Mouse (Mus musculus) heart, embryonic 16.5 days (tissue): ENCODE results near the gene Tmem72. TPM values are rescaled to one million over a fixed set of nuclear protein-coding genes. Genes with fewer than 3 reads are reported as not detected.

Experiments
- ATAC-seq: fragments of 200-750 bp; cut with Nextera tagmentation; replicated peaks from 2 replicates; pipeline ENCODE4 v1.8.0; 2017; ENCODE audit warnings: moderate number of reproducible peaks; ENCODE audit not compliant: insufficient read depth, low FRiP score; ENCODE audit errors: extremely low read depth
- H3K27ac ChIP-seq: fragments of 300-500 bp; sonication (generic); 2 replicates; pipeline ENCODE4 v1.5.1; 2014; ENCODE audit warnings: mild to moderate bottlenecking, low read length, control low read depth, moderate library complexity
- H3K27me3 ChIP-seq: fragments of 300-500 bp; sonication (generic); 2 replicates; pipeline ENCODE4 v1.6.1; 2014; ENCODE audit warnings: low read length, mixed read lengths; ENCODE audit not compliant: control insufficient read depth, insufficient read depth
- H3K36me3 ChIP-seq: fragments of 300-500 bp; sonication (generic); 2 replicates; pipeline ENCODE4 v1.6.1; 2014; ENCODE audit not compliant: control insufficient read depth, insufficient read depth
- H3K4me1 ChIP-seq: fragments of 300-500 bp; sonication (generic); 2 replicates; pipeline ENCODE4 v1.6.1; 2014; ENCODE audit warnings: low read length, mixed read lengths; ENCODE audit not compliant: control insufficient read depth, insufficient read depth
- H3K4me2 ChIP-seq: fragments of 300-500 bp; sonication (generic); 2 replicates; pipeline ENCODE4 v1.6.1; 2014; ENCODE audit warnings: low read depth, mild to moderate bottlenecking, control low read depth, low read length
- H3K4me3 ChIP-seq: fragments of 300-500 bp; sonication (generic); 2 replicates; pipeline ENCODE4 v1.5.1; 2014; ENCODE audit warnings: mild to moderate bottlenecking, control low read depth, low read length
- H3K9ac ChIP-seq: fragments of 300-500 bp; sonication (generic); 2 replicates; pipeline ENCODE4 v1.6.1; 2014; ENCODE audit warnings: low read length, control low read depth
- H3K9me3 ChIP-seq: fragments of 300-500 bp; sonication (generic); replicated peaks from 2 replicates; pipeline ENCODE4 v1.6.1; 2016; ENCODE audit warnings: low read length; ENCODE audit not compliant: control insufficient read depth
- WGBS: fragments of 180-500 bp; shearing (Covaris S2); extraction: QIAGEN DNeasy Blood & Tissue Kit; methylation state at CpG from one replicate; pipeline ENCODE4 v1.1.7; 2014; 5-methylcytosine and 5-hydroxymethylcytosine counted together
- polyA plus RNA-seq: library from polyadenylated mRNA; unstranded; fragments of >200 nt; fragmentation: Nextera tagmentation; extraction: Ambion mirVana; gene quantifications from 2 replicates; pipeline ENCODE4 v1.2.1, GENCODE M21; 2015

Tmem72 gene
- polyA plus RNA-seq, 1 experiment from 2014 or later, result 0.03 TPM

DNA sequence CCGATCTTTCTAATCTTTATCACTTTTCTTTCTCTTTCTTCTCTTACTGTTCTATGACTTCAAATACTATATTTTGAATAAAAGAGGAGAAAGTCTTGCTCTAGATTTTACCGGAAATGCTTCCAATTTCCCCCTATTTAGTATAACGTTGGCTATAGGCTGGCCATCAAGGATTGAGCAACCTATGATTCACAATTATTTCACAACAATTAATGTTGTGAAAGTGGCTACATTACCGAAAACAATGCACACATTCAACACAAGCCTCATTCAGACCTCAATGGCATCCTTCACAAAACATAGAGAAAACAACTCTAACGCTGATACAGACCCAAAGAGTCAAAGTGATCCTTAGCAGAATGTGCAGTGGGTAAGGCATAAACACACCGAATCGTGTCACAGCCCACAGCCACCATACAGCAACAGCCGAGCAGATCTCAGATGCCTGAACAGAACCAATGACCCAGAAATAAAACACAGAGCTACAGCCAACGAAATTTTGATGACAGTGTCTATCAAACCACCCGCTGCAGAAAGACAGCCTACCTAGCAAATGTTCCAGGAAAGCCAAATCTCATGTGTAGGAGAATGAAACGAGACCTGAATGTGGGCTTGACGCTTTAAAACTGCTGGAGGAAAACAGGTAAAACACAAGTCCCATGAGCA is 50.5 kb downstream of the Tmem72 start:
- no peaks in the 10 kb centered on the region for H3K36me3 ChIP-seq
- no peak overlapping the region for H3K4me3 ChIP-seq
- H3K27me3 ChIP-seq, result no peaks in the 10 kb centered on the region
- no peak overlapping the region for H3K4me2 ChIP-seq
- ATAC-seq, result no peak
- H3K9me3 ChIP-seq, result no peaks in the 10 kb centered on the region
- no peak overlapping the region for H3K27ac ChIP-seq
- no peak overlapping the region for H3K9ac ChIP-seq
- WGBS, result 84% methylated on average over 12 of the region's 12 CpGs
- H3K4me1 ChIP-seq, result peaks cover 11% of the 10 kb centered on the region

DNA sequence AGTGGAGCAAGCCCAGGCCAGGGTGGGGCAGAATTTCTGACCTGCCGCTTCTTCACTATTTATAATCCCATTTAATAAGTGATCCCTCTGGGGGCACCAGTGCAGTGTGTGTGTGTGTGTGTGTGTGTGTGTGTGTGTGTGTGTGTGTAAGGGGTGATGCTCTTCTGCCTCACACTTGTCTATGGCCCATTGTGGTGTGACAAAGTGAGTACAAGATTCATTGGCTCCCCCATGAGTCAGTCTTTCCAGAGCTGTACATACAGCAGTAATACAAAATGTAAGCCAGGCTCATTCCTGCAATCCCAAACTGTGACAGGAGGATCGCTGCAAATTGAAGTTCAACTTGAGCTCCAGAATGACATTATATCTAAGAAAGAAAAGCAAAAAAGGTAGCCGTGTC is 51.9 kb downstream of the Tmem72 start:
- peak overlapping the region; percentile 7; the same call in 1 of the 2 replicates for H3K27ac ChIP-seq
- 74% methylated on average over 3 of the region's 3 CpGs for WGBS
- H3K9ac ChIP-seq, result no peak overlapping the region
- H3K27me3 ChIP-seq, result no peaks in the 10 kb centered on the region
- ATAC-seq, result no peak
- H3K36me3 ChIP-seq, result no peaks in the 10 kb centered on the region
- no peak overlapping the region for H3K4me3 ChIP-seq
- no peaks in the 10 kb centered on the region for H3K9me3 ChIP-seq
- no peak overlapping the region for H3K4me2 ChIP-seq
- no peaks in the 10 kb centered on the region; the same call in none of the 2 replicates for H3K4me1 ChIP-seq

DNA sequence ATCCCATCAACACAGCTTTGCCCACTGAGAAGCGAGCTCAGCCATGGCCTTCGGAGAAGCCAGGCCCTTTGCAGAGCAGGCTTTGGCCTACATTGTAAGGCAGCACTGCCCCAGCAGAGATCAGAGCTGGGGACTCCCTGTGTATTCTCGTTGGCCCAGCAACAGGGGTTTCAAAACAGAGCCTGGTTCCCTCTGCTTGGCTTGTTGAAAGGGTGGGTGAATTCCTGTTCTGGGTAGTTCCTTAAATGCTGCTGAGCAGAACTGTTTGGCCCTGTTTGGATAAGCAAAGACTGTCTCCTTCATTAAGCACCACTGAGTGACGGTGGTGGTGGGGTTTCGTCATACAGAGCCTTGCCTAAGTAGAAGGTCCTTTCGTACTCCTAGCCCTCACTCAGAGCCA is 52.7 kb downstream of the Tmem72 start:
- H3K9ac ChIP-seq, result no peak overlapping the region
- 78% methylated on average over 6 of the region's 6 CpGs for WGBS
- ATAC-seq, result no peak
- H3K4me2 ChIP-seq, result no peak overlapping the region
- H3K4me3 ChIP-seq, result no peak overlapping the region
- H3K4me1 ChIP-seq, result no peaks in the 10 kb centered on the region; the same call in none of the 2 replicates
- H3K27me3 ChIP-seq, result no peaks in the 10 kb centered on the region
- no peak overlapping the region for H3K27ac ChIP-seq
- no peaks in the 10 kb centered on the region for H3K36me3 ChIP-seq
- no peaks in the 10 kb centered on the region for H3K9me3 ChIP-seq

DNA sequence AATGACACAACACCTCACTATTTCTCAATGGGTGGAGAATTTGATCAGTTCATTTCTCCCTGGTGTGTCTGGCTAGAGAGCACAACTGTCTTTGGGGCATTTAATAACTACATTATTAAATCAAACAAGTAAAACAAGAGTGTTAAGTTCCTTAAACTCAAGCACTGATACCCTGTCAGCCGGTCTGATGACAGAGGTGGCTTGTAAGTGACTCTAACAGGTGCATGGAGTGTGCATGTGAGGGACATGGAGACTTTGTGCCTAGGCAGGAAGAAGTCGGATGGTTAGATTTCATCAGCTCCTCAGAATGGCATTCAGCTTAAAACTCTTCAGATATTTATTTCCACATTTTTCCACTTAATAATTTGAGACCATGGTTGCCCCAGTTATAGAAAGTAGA is 53.3 kb downstream of the Tmem72 start:
- 79% methylated on average over 2 of the region's 2 CpGs for WGBS
- no peak for ATAC-seq
- no peak overlapping the region for H3K27ac ChIP-seq

DNA sequence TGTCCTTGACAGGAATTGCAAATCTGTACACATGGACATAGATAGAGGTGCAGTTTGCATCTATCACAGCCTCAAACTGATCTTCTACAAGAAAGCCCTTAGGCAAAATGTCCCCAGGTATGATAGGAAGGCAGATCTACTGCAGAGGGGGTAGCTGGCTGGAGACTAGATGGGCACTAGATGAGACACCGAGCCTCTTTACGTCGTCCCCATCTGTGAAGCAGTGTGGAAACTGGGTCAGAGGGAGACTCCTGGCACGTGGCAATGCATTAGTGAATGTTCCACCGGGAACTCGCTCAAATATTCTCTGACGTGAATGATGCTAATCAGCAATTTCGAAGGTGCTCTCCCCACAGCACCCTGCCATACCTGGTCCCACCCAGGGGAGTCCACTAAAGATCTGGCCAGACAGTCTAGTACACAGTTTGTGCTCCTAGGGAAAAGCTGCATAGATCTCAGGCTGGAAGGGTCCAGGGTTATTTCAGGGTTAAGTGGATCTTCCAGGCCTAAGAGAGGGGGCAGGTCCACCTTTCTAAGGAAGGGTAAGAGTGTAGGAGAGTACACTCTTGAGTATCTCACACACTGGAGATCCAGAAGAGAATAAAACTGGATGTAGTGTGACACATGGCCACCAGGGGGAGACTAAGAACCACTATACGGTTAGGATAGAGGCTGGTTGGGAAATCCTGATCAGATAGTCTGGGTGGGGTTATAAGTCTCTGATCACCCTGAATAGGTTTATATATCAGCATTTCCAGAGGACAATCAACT is 62.8 kb downstream of the Tmem72 start:
- Histone ChIP-seq H3K27ac (peak overlapping the region; percentile 1; the same call in 1 of the 2 replicates), H3K4me3 (no peak overlapping the region), H3K27me3 (no peaks in the 10 kb centered on the region), H3K36me3 (no peaks in the 10 kb centered on the region), H3K4me1 (peaks cover 19% of the 10 kb centered on the region), H3K4me2 (no peak overlapping the region), H3K9me3 (no peaks in the 10 kb centered on the region), H3K9ac (no peak overlapping the region)
- no peak for ATAC-seq
- WGBS, result 49% methylated on average over 9 of the region's 9 CpGs

More for the DNA sequence above, 53.3 kb downstream of the Tmem72 start:
- Histone ChIP-seq H3K9me3 (no peaks in the 10 kb centered on the region), H3K4me2 (no peak overlapping the region), H3K27me3 (no peaks in the 10 kb centered on the region), H3K4me1 (no peaks in the 10 kb centered on the region; the same call in none of the 2 replicates), H3K4me3 (no peak overlapping the region), H3K9ac (no peak overlapping the region), H3K36me3 (no peaks in the 10 kb centered on the region)

DNA sequence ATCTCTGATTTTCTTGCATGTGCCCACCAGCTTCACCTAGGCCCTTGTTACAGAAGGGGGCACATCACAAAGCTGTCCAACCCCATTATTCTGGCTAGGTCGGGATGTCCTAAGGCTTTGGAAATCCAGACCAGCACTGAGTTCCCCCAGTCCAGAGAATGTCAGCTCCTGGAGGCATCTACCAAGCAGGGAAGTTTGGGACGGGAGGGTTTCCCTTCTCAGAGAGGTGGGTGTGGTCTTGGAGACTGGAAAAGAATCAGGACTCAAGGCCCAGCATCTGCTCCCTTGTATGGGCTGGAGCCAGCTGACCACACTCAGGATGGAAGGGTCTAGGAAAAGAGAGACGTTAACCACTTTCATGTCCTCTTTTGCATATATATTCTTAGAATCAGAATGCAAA is 63.5 kb downstream of the Tmem72 start:
- Histone ChIP-seq H3K9me3 (no peaks in the 10 kb centered on the region), H3K4me3 (no peak overlapping the region), H3K27me3 (no peaks in the 10 kb centered on the region), H3K36me3 (no peaks in the 10 kb centered on the region), H3K4me1 (peaks cover 19% of the 10 kb centered on the region), H3K4me2 (peak overlapping the region; percentile 68; the same call in 1 of the 2 replicates), H3K9ac (peak overlapping the region; percentile 18), H3K27ac (peak overlapping the region; percentile 7; the same call in 1 of the 2 replicates)
- no peak for ATAC-seq
- WGBS, result 72% methylated on average over 3 of the region's 3 CpGs

DNA sequence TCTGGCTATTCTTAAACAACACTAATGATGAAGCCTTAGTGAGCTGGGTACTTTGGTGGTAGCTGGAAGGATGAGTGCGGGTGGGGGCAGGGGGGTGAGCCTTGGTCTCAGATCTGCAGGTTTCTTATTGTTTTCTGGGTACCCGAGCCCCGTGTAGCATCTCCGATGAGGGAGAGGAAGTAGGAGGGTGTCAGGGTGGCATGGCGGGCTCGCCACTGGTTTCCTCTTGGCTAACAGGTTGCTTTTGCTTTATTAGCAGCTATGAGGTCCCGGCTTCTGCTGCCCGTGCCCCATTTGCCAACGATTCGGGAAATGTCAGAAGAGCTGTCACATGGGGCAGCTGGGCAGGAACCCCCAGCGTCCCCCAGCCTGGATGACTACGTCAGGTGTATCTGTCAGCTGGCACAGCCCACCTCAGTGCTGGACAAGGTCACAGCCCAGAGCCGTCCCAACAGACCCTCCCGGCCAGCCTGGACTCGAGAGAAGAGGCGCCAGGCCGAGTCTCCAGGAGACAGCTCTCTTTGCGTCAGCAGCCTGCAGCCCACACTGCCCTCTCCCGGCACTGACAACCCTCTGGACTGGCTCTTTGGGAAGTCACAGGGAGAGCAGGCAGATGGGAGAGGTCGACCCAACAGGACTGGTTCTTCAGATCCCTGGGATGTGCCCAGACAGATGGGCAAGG is 65.1 kb downstream of the Tmem72 start:
- 44% methylated on average over 20 of the region's 20 CpGs for WGBS
- peak overlapping the region; percentile 68 for H3K4me2 ChIP-seq
- no peaks in the 10 kb centered on the region for H3K36me3 ChIP-seq
- no peaks in the 10 kb centered on the region for H3K27me3 ChIP-seq
- peak; percentile 38; the same call in 1 of the 2 replicates for ATAC-seq
- H3K27ac ChIP-seq, result peak overlapping the region; percentile 96
- peak overlapping the region; percentile 62 for H3K4me3 ChIP-seq
- H3K9me3 ChIP-seq, result no peaks in the 10 kb centered on the region
- H3K4me1 ChIP-seq, result peaks cover 22% of the 10 kb centered on the region
- peak overlapping the region; percentile 81 for H3K9ac ChIP-seq

DNA sequence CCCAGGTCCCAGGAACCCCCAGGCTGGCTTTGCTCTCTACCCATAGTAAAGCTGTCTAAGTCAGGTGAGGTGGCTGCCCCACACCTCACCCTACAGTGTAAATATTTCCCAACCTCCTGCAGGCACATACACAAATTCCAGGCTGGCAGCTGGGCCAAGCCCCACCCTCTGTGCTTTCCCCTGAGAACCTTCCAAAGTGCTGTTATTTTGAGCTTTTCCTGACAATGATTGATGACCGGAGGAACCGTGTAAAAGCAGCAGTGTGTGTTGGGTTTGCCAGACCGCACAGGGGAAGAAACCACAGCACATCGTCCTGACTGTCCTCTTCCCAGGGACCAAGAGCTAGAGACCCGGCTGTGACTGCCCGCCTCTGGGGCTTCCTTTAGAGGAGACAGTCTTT is 66.3 kb downstream of the Tmem72 start, which contains the start of gene Depp1:
Gene Depp1, plus strand, starts transcription at position 204 of the 400 bp plus-strand sequence.
- H3K36me3 ChIP-seq, result no peaks in the 10 kb centered on the region
- H3K4me3 ChIP-seq, result peak within 1 kb of the TSS; percentile 62
- peak within 1 kb of the TSS; percentile 96 for H3K27ac ChIP-seq
- H3K4me1 ChIP-seq, result peaks cover 33% of the 10 kb centered on the region
- peak within 1 kb of the TSS; percentile 68 for H3K4me2 ChIP-seq
- peak within 1 kb of the TSS; percentile 81 for H3K9ac ChIP-seq
- WGBS, result 4% methylated on average over 6 of the region's 6 CpGs
- no peaks in the 10 kb centered on the region for H3K9me3 ChIP-seq
- H3K27me3 ChIP-seq, result no peaks in the 10 kb centered on the region
- peak; percentile 76 for ATAC-seq
